Mouse (Mus musculus) forebrain, embryonic 12.5 days (tissue): ENCODE measurements around the gene Tmem150c. TPM values are rescaled to one million over a fixed set of nuclear protein-coding genes. Genes with fewer than 3 reads are reported as not detected.
A peak's percentile ranks its signal among the peaks of the same experiment; 100 is the strongest.

Experiments used
- ATAC-seq: fragments of 200-750 bp; cut with Nextera tagmentation; 2 replicates; pipeline ENCODE4 v1.8.0; 2017; ENCODE audit warnings: moderate TSS enrichment; ENCODE audit not compliant: low FRiP score
- H3K27ac ChIP-seq: fragments of 300-500 bp; sonication (generic); 2 replicates; pipeline ENCODE4 v1.5.1; 2016; ENCODE audit warnings: mild to moderate bottlenecking
- H3K27me3 ChIP-seq: fragments of 300-500 bp; sonication (generic); 2 replicates; pipeline ENCODE4 v1.6.1; 2016; ENCODE audit warnings: mild to moderate bottlenecking
- H3K36me3 ChIP-seq: fragments of 300-500 bp; sonication (generic); replicated peaks from 2 replicates; pipeline ENCODE4 v1.6.1; 2016; ENCODE audit warnings: mild to moderate bottlenecking
- H3K4me1 ChIP-seq: fragments of 300-500 bp; sonication (generic); 2 replicates; pipeline ENCODE4 v1.6.1; 2016
- H3K4me2 ChIP-seq: fragments of 300-500 bp; sonication (generic); 2 replicates; pipeline ENCODE4 v1.6.1; 2016; ENCODE audit warnings: mild to moderate bottlenecking, moderate library complexity
- H3K4me3 ChIP-seq: fragments of 300-500 bp; sonication (generic); replicated peaks from 2 replicates; pipeline ENCODE4 v1.5.1; 2016; ENCODE audit warnings: mild to moderate bottlenecking
- H3K9ac ChIP-seq: fragments of 300-500 bp; sonication (generic); 2 replicates; pipeline ENCODE4 v1.6.1; 2016; ENCODE audit warnings: mild to moderate bottlenecking
- H3K9me3 ChIP-seq: fragments of 300-500 bp; sonication (generic); 2 replicates; pipeline ENCODE4 v1.6.1; 2016
- WGBS: fragments of 180-500 bp; shearing (Covaris S2); methylation state at CpG from one replicate; pipeline ENCODE4 v1.1.7; 2016; 5-methylcytosine and 5-hydroxymethylcytosine counted together
- polyA plus RNA-seq: library from polyadenylated mRNA; unstranded; fragments of >200 nt; fragmentation: Nextera tagmentation; extraction: Ambion mirVana; gene quantifications from 2 replicates; pipeline ENCODE4 v1.2.1, GENCODE M21; 2016

Gene Tmem150c
- polyA plus RNA-seq = 5.8 and 6.3 TPM in 2 replicates

DNA sequence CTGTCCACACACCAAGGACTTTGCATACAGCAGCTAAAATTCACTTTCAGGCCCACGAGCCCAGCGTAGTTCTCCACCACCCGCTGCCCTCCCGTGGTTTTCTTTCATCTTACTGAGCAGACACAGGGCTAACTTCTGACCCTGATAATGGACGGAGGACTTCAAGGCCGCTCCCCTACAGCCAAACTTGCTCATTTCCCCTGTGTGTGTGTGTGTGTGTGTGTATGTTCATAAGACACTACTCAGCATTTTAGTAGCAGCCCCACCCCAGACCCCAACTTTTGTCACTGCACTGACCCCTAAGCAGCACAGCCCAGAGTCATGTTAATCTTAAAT, at the start of gene Tmem150c:
TSS of gene Tmem150c (minus strand) at position 171 of the 336 bp plus-strand sequence.
- ATAC-seq = peak; percentile 47; the same call in 1 of the 2 replicates
- Histone ChIP-seq H3K4me3 (peak within 1 kb of the TSS; percentile 85), H3K27me3 (peaks cover 41% of the 10 kb centered on the region), H3K9ac (peak within 1 kb of the TSS; percentile 85), H3K4me1 (peaks cover 14% of the 10 kb centered on the region), H3K4me2 (peak within 1 kb of the TSS; percentile 99), H3K36me3 (no peaks in the 10 kb centered on the region), H3K9me3 (no peaks in the 10 kb centered on the region), H3K27ac (peak within 1 kb of the TSS; percentile 50; the same call in 1 of the 2 replicates)
- WGBS = 6% methylated on average over 6 of the region's 6 CpGs

DNA sequence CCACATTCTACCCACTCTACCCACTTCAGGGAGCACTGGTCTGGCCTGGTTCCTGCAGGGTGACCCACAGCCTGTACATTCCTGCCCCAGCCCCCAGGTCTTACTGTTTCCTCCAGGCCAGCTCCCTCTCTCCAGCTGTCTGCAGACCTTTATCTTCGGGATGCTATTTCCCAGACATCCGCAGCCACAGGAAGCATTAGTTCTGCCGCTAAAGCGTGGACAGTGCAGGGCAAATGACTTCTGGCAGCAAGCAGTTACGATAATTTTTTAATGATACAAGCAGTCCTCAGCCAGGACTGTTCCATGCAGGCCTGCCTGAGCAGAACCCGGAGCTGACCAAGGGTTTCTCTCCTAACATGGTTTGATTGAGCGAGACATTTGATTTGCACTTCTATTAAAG, 49.5 kb upstream of the Tmem150c start:
- Histone ChIP-seq H3K9ac (no peak overlapping the region), H3K4me2 (no peak overlapping the region), H3K4me3 (no peak overlapping the region), H3K4me1 (0 out of 2 replicates have a peak, but pooled peaks cover 3% of the 10 kb centered on the region), H3K36me3 (no peaks in the 10 kb centered on the region), H3K9me3 (no peaks in the 10 kb centered on the region), H3K27ac (no peak overlapping the region), H3K27me3 (no peaks in the 10 kb centered on the region)
- ATAC-seq = no peak
- WGBS = 89% methylated on average over 7 of the region's 7 CpGs

GRCm38 (mm10) chr5:100206675-100207074, 47.1 kb upstream of the Tmem150c start:
- Histone ChIP-seq H3K4me1 (no peaks in the 10 kb centered on the region), H3K9me3 (no peaks in the 10 kb centered on the region), H3K4me2 (no peak overlapping the region), H3K4me3 (no peak overlapping the region), H3K27me3 (peaks cover 8% of the 10 kb centered on the region; the same call in 1 of the 2 replicates), H3K27ac (no peak overlapping the region), H3K9ac (no peak overlapping the region), H3K36me3 (no peaks in the 10 kb centered on the region)
- no peak for ATAC-seq
- 77% methylated on average over 6 of the region's 6 CpGs for WGBS

- H3K4me1 ChIP-seq = peaks cover 8% of the 10 kb centered on the region
- no peak overlapping the region for H3K4me3 ChIP-seq
- no peaks in the 10 kb centered on the region for H3K36me3 ChIP-seq
- H3K27ac ChIP-seq = no peak overlapping the region
- WGBS = 88% methylated on average over 9 of the region's 9 CpGs
- ATAC-seq = no peak
- no peaks in the 10 kb centered on the region for H3K9me3 ChIP-seq
- H3K27me3 ChIP-seq = peaks cover 8% of the 10 kb centered on the region; the same call in 1 of the 2 replicates
- H3K4me2 ChIP-seq = no peak overlapping the region
- H3K9ac ChIP-seq = no peak overlapping the region
Observed at GRCm38 (mm10) chr5:100205519-100206189, 46.0 kb upstream of the Tmem150c start.

DNA sequence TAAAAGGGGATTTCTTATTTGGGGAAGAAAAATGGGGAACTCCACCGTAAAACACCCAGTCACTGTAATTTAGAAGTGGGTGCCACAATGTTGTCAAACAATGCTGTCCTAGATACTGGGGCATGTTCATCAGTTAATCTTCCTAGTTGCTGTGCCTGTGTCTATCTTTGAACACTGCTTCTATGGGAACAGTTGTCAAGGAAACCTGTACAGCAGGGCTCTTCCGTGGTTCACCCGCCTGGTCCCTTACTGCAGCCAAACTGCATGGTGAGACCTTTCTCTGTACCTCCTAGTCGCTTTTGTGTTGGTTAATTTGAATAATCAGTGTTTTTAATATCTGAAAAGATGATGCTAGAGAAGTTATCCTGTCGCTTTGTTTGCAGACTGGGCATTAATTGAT, 41.2 kb upstream of the Tmem150c start:
- Histone ChIP-seq H3K27ac (0 out of 2 replicates have a peak overlapping the region, but pooled peaks have one; percentile 68), H3K4me1 (peaks cover 39% of the 10 kb centered on the region), H3K9me3 (no peaks in the 10 kb centered on the region), H3K4me2 (no peak overlapping the region), H3K9ac (no peak overlapping the region), H3K36me3 (no peaks in the 10 kb centered on the region), H3K4me3 (no peak overlapping the region), H3K27me3 (peaks cover 25% of the 10 kb centered on the region; the same call in 1 of the 2 replicates)
- peak; percentile 76 for ATAC-seq
- 34% methylated on average over 5 of the region's 5 CpGs for WGBS

GRCm38 (mm10) chr5:100200296-100200695, 40.7 kb upstream of the Tmem150c start:
- Histone ChIP-seq H3K9ac (no peak overlapping the region), H3K4me1 (peaks cover 42% of the 10 kb centered on the region), H3K27me3 (peaks cover 26% of the 10 kb centered on the region; the same call in 1 of the 2 replicates), H3K27ac (peak overlapping the region; percentile 68; the same call in 1 of the 2 replicates), H3K9me3 (no peaks in the 10 kb centered on the region), H3K4me2 (no peak overlapping the region), H3K4me3 (no peak overlapping the region), H3K36me3 (no peaks in the 10 kb centered on the region)
- WGBS = 25% methylated on average over 5 of the region's 5 CpGs
- peak; percentile 52 for ATAC-seq

GRCm38 (mm10) chr5:100199092-100199853, 39.7 kb upstream of the Tmem150c start:
- Histone ChIP-seq H3K36me3 (no peaks in the 10 kb centered on the region), H3K27ac (0 out of 2 replicates have a peak overlapping the region, but pooled peaks have one; percentile 13), H3K4me2 (no peak overlapping the region), H3K4me1 (peaks cover 43% of the 10 kb centered on the region), H3K27me3 (peaks cover 26% of the 10 kb centered on the region; the same call in 1 of the 2 replicates), H3K9ac (no peak overlapping the region), H3K9me3 (no peaks in the 10 kb centered on the region), H3K4me3 (no peak overlapping the region)
- WGBS = 35% methylated on average over 7 of the region's 7 CpGs
- no peak; the same call in 1 of the 2 replicates for ATAC-seq

DNA sequence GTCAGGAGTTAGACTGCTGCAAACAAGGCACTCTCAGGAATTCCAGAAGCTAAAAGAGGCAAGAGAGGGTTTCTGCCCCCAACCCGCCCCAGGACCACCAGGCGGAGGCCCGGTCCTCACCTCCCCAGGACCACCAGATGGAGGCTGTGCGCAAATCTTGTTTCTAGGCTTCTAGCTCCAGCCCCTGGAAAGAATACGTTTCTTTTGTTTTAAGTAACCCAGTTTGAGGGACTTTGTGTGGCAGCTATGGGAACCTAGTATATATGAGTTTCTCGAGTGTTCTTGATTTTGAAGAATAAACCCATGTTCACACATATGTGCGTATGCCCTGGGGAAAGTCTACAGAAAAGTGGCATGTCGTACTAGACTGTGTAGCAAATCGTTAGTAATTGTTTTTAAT, 37.9 kb upstream of the Tmem150c start:
- peaks cover 43% of the 10 kb centered on the region for H3K4me1 ChIP-seq
- WGBS = 55% methylated on average over 9 of the region's 9 CpGs
- no peak for ATAC-seq
- no peaks in the 10 kb centered on the region for H3K9me3 ChIP-seq
- no peak overlapping the region for H3K4me3 ChIP-seq
- H3K27ac ChIP-seq = no peak overlapping the region
- no peaks in the 10 kb centered on the region for H3K36me3 ChIP-seq
- no peak overlapping the region for H3K4me2 ChIP-seq
- H3K27me3 ChIP-seq = peaks cover 21% of the 10 kb centered on the region; the same call in 1 of the 2 replicates
- H3K9ac ChIP-seq = no peak overlapping the region

DNA sequence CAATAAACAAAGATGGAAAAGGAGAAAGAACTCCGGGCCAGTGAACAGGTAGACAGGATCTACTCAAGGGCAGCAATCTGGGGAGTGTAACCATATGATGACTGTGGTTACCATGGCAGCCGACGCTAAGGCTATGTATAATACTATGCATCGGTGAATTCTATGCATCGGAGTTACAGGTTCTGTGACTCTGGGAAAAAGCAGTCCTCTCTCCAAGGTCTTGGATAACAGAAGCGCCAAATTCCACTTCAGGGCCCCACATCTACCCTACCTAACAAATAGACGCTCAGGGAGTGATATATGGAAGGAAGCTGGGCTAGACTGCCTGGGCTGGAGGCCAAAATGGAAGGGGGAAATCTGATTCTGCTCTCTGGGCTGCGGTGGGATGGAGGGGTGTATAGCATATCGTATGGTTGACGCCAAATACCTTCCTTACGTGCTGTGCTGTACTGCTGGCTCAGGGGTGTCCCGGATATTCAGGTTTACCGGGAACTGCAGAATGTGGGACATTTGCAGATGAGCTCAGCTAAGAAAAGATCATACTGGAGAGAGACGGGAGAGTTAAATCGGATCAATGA, 37.3 kb upstream of the Tmem150c start:
- Histone ChIP-seq H3K4me2 (no peak overlapping the region), H3K9me3 (no peaks in the 10 kb centered on the region), H3K36me3 (no peaks in the 10 kb centered on the region), H3K4me3 (no peak overlapping the region), H3K4me1 (peaks cover 43% of the 10 kb centered on the region), H3K27ac (no peak overlapping the region), H3K27me3 (peaks cover 18% of the 10 kb centered on the region; the same call in 1 of the 2 replicates), H3K9ac (no peak overlapping the region)
- 60% methylated on average over 15 of the region's 15 CpGs for WGBS
- ATAC-seq = no peak

DNA sequence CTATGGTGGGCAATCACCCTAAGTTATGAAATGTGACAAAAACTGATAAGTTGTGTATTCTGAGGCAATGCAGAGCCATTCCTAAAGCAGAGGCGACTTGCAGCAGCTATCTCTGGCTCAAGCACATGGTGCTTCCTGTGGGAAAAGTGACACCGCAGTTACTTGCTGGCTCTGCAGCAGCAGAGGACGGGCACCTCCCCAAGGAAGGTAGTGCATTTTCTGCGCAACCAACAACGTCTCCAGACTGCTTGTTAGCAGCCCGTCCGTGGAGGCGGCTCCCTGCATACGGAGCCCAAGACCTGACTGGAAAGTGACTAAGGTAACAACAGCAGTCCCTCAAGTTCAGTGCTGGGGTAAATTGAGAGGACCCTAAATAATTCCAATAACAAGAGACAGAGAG, 36.8 kb upstream of the Tmem150c start:
- H3K9ac ChIP-seq = no peak overlapping the region
- WGBS = 83% methylated on average over 9 of the region's 9 CpGs
- no peak overlapping the region for H3K4me3 ChIP-seq
- H3K27me3 ChIP-seq = peaks cover 18% of the 10 kb centered on the region; the same call in 1 of the 2 replicates
- no peaks in the 10 kb centered on the region for H3K36me3 ChIP-seq
- no peak overlapping the region for H3K27ac ChIP-seq
- H3K4me2 ChIP-seq = no peak overlapping the region
- H3K9me3 ChIP-seq = no peaks in the 10 kb centered on the region
- ATAC-seq = no peak
- H3K4me1 ChIP-seq = peaks cover 42% of the 10 kb centered on the region

GRCm38 (mm10) chr5:100191438-100192190, 32.0 kb upstream of the Tmem150c start:
- no peak overlapping the region for H3K4me3 ChIP-seq
- H3K27ac ChIP-seq = no peak overlapping the region
- no peaks in the 10 kb centered on the region for H3K9me3 ChIP-seq
- 96% methylated on average over 14 of the region's 14 CpGs for WGBS
- peaks cover 4% of the 10 kb centered on the region; the same call in 1 of the 2 replicates for H3K4me1 ChIP-seq
- no peak overlapping the region for H3K9ac ChIP-seq
- no peak overlapping the region for H3K4me2 ChIP-seq
- peaks cover 7% of the 10 kb centered on the region; the same call in 1 of the 2 replicates for H3K27me3 ChIP-seq
- no peaks in the 10 kb centered on the region for H3K36me3 ChIP-seq
- no peak for ATAC-seq
